Mouse (Mus musculus): Measurements from ENCODE around the gene Ogdh. TPM values are rescaled to one million over a fixed set of nuclear protein-coding genes. Genes with fewer than 3 reads are reported as not detected.

The Ogdh gene
- polyA plus RNA-seq, 1 experiment from 2014 or later: 105 TPM

GRCm38 (mm10) chr11:6398141-6398540, 106.7 kb downstream of the Ogdh start:
- H3K9me3 ChIP-seq (ENCODE audit: control insufficient read depth, low read length): no peaks in the 10 kb centered on the region
- H3K4me2 ChIP-seq (ENCODE audit: low read depth, low read length, severe bottlenecking): no peak overlapping the region
- no peaks in the 10 kb centered on the region for H3K27me3 ChIP-seq (ENCODE audit: control insufficient read depth, insufficient read depth, low read length)
- no peak overlapping the region for H3K4me3 ChIP-seq (ENCODE audit: low read depth, low read length)
- peaks cover 31% of the 10 kb centered on the region for H3K36me3 ChIP-seq (ENCODE audit: control insufficient read depth, insufficient read depth, low read length)
- no peak overlapping the region for H3K27ac ChIP-seq (ENCODE audit: low read depth, low read length)
- no peak for ATAC-seq (replicated peaks; ENCODE audit: low FRiP score)
- no peak for DNase-seq (ENCODE audit: low spot score)
- H3K4me1 ChIP-seq (replicated peaks; ENCODE audit: control insufficient read depth, insufficient read depth, low read length): no peaks in the 10 kb centered on the region
- 94% methylated on average over 10 of the region's 10 CpGs for WGBS
- no peak overlapping the region for H3K9ac ChIP-seq (ENCODE audit: low read length)

GRCm38 (mm10) chr11:6402515-6403510, 111.4 kb downstream of the Ogdh start:
- H3K4me2 ChIP-seq (ENCODE audit: low read depth, low read length, severe bottlenecking): no peak overlapping the region
- H3K4me3 ChIP-seq (ENCODE audit: low read depth, low read length): no peak overlapping the region
- no peak overlapping the region for H3K27ac ChIP-seq (ENCODE audit: low read depth, low read length)
- 88% methylated on average over 19 of the region's 19 CpGs for WGBS
- H3K9ac ChIP-seq (ENCODE audit: low read length): no peak overlapping the region
- no peaks in the 10 kb centered on the region for H3K9me3 ChIP-seq (ENCODE audit: control insufficient read depth, low read length)
- peaks cover 41% of the 10 kb centered on the region for H3K36me3 ChIP-seq (ENCODE audit: control insufficient read depth, insufficient read depth, low read length)
- DNase-seq (ENCODE audit: low spot score) (peak; percentile 80), ATAC-seq (replicated peaks; ENCODE audit: low FRiP score) (0 out of 2 replicates have a peak, but pooled peaks have one; percentile 13)
- H3K27me3 ChIP-seq (ENCODE audit: control insufficient read depth, insufficient read depth, low read length): no peaks in the 10 kb centered on the region
- H3K4me1 ChIP-seq (replicated peaks; ENCODE audit: control insufficient read depth, insufficient read depth, low read length): no peaks in the 10 kb centered on the region

- ATAC-seq (replicated peaks; ENCODE audit: low FRiP score) (no peak), DNase-seq (ENCODE audit: low spot score) (no peak)
- H3K36me3 ChIP-seq (ENCODE audit: control insufficient read depth, insufficient read depth, low read length): peaks cover 35% of the 10 kb centered on the region
- H3K4me2 ChIP-seq (ENCODE audit: low read depth, low read length, severe bottlenecking): no peak overlapping the region
- 95% methylated on average over 5 of the region's 5 CpGs for WGBS
- no peak overlapping the region for H3K27ac ChIP-seq (ENCODE audit: low read depth, low read length)
- H3K4me1 ChIP-seq (replicated peaks; ENCODE audit: control insufficient read depth, insufficient read depth, low read length): no peaks in the 10 kb centered on the region
- no peak overlapping the region for H3K4me3 ChIP-seq (ENCODE audit: low read depth, low read length)
- no peak overlapping the region for H3K9ac ChIP-seq (ENCODE audit: low read length)
- H3K9me3 ChIP-seq (ENCODE audit: control insufficient read depth, low read length): no peaks in the 10 kb centered on the region
- H3K27me3 ChIP-seq (ENCODE audit: control insufficient read depth, insufficient read depth, low read length): no peaks in the 10 kb centered on the region
Measured at GRCm38 (mm10) chr11:6403830-6404405, 112.5 kb downstream of the Ogdh start.

- Histone ChIP-seq H3K4me1 (replicated peaks; ENCODE audit: control insufficient read depth, insufficient read depth, low read length) (no peaks in the 10 kb centered on the region), H3K9ac (ENCODE audit: low read length) (no peak overlapping the region), H3K4me2 (ENCODE audit: low read depth, low read length, severe bottlenecking) (no peak overlapping the region), H3K27ac (ENCODE audit: low read depth, low read length) (no peak overlapping the region), H3K36me3 (ENCODE audit: control insufficient read depth, insufficient read depth, low read length) (peaks cover 28% of the 10 kb centered on the region), H3K4me3 (ENCODE audit: low read depth, low read length) (no peak overlapping the region), H3K9me3 (ENCODE audit: control insufficient read depth, low read length) (no peaks in the 10 kb centered on the region), H3K27me3 (ENCODE audit: control insufficient read depth, insufficient read depth, low read length) (no peaks in the 10 kb centered on the region)
- WGBS: 90% methylated on average over 9 of the region's 9 CpGs
- DNase-seq (ENCODE audit: low spot score) (no peak), ATAC-seq (replicated peaks; ENCODE audit: low FRiP score) (no peak)
Measured at GRCm38 (mm10) chr11:6404699-6405566, 113.5 kb downstream of the Ogdh start.

GRCm38 (mm10) chr11:6405591-6406081, 114.2 kb downstream of the Ogdh start:
- H3K27me3 ChIP-seq (ENCODE audit: control insufficient read depth, insufficient read depth, low read length): no peaks in the 10 kb centered on the region
- no peak for ATAC-seq (replicated peaks; ENCODE audit: low FRiP score)
- no peaks in the 10 kb centered on the region for H3K9me3 ChIP-seq (ENCODE audit: control insufficient read depth, low read length)
- H3K36me3 ChIP-seq (ENCODE audit: control insufficient read depth, insufficient read depth, low read length): peaks cover 27% of the 10 kb centered on the region
- H3K4me3 ChIP-seq (ENCODE audit: low read depth, low read length): no peak overlapping the region
- peak overlapping the region; percentile 12; the same call in 1 of the 2 replicates for H3K27ac ChIP-seq (ENCODE audit: low read depth, low read length)
- no peak for DNase-seq (ENCODE audit: low spot score)
- no peaks in the 10 kb centered on the region for H3K4me1 ChIP-seq (replicated peaks; ENCODE audit: control insufficient read depth, insufficient read depth, low read length)
- H3K4me2 ChIP-seq (ENCODE audit: low read depth, low read length, severe bottlenecking): no peak overlapping the region
- 90% methylated on average over 4 of the region's 4 CpGs for WGBS
- no peak overlapping the region for H3K9ac ChIP-seq (ENCODE audit: low read length)

Small RNAs within 50 kb of the gene (microRNA-seq; reads per million reads assigned to microRNA genes)
- 4.2 reads per million for gene Mir7651 (ENCODE audit: insufficient number of aligned reads)

Other genes with a start within 250 kb of the Ogdh start
- 1.0 and 1.8 TPM in 2 replicates for gene Camk2b, start 225.3 kb upstream of the Ogdh start, polyA plus RNA-seq (2014; fragmentation: Nextera tagmentation; extraction: Ambion mirVana)
- gene A730071L15Rik, start 91.6 kb upstream of the Ogdh start, polyA plus RNA-seq (2014; fragmentation: Nextera tagmentation; extraction: Ambion mirVana): 0.55 and 0.72 TPM in 2 replicates
- 47.9 and 55.1 TPM in 2 replicates for gene Nudcd3, start 91.2 kb upstream of the Ogdh start, polyA plus RNA-seq (2014; fragmentation: Nextera tagmentation; extraction: Ambion mirVana)
- gene Npc1l1, start 61.5 kb upstream of the Ogdh start, polyA plus RNA-seq (2014; fragmentation: Nextera tagmentation; extraction: Ambion mirVana): not detected in 2 replicates
- 104 and 110 TPM in 2 replicates for gene Ddx56, start 23.9 kb upstream of the Ogdh start, polyA plus RNA-seq (2014; fragmentation: Nextera tagmentation; extraction: Ambion mirVana)
- gene Tmed4, start 16.8 kb upstream of the Ogdh start, polyA plus RNA-seq (2014; fragmentation: Nextera tagmentation; extraction: Ambion mirVana): 135 and 144 TPM in 2 replicates
- 22.3 and 28.9 TPM in 2 replicates for gene Zmiz2, start 97.4 kb downstream of the Ogdh start, polyA plus RNA-seq (2014; fragmentation: Nextera tagmentation; extraction: Ambion mirVana)
- gene Ppia, start 123.8 kb downstream of the Ogdh start, polyA plus RNA-seq (2014; fragmentation: Nextera tagmentation; extraction: Ambion mirVana): 4,588 and 4,913 TPM in 2 replicates
- 962 and 982 TPM in 2 replicates for gene H2afv, start 152.8 kb downstream of the Ogdh start, polyA plus RNA-seq (2014; fragmentation: Nextera tagmentation; extraction: Ambion mirVana)
- gene Purb, start 184.3 kb downstream of the Ogdh start, polyA plus RNA-seq (2014; fragmentation: Nextera tagmentation; extraction: Ambion mirVana): 14.0 and 15.0 TPM in 2 replicates
- 0.16 and 0.63 TPM in 2 replicates for gene Myo1g, start 229.3 kb downstream of the Ogdh start, polyA plus RNA-seq (2014; fragmentation: Nextera tagmentation; extraction: Ambion mirVana)

All from forebrain, embryonic 11.5 days (tissue).